Mouse (Mus musculus): ENCODE results near the gene Slc27a1.

Gene Slc27a1

DNA sequence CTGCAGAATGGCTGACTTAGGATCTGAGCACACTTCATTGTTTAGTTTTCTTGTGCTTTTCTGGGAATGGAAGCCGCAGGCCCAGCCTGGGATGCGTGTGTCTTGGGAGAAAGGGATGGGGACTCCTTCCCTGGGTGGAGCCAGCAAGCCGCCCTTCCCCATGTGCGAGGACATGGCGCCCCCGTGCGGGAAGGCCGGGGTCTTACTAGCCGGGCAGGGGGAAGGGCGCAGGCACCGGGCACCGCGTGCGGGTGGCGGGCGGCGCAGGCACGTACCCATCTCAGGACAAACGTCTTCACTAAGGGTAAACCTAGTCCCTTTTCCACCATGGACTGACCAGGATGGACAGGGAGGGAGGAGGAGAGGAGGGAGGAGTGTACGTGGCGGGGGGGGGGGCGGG, 64.5 kb downstream of the Slc27a1 start:
- in situ Hi-C loops (cut with MboI; ENCODE audit: low pct_unique_long_range_greater_than_20kb in 1 of 2, low sequenced_read_pairs in 2 of 2, unreplicated experiment in 1 of 2) = loop anchor here in 1 of 2 experiments (10.0 kb wide), 1 partner anchor 68 kb away; the partner anchor contains the start of genes Nxnl1 and Slc27a1

DNA sequence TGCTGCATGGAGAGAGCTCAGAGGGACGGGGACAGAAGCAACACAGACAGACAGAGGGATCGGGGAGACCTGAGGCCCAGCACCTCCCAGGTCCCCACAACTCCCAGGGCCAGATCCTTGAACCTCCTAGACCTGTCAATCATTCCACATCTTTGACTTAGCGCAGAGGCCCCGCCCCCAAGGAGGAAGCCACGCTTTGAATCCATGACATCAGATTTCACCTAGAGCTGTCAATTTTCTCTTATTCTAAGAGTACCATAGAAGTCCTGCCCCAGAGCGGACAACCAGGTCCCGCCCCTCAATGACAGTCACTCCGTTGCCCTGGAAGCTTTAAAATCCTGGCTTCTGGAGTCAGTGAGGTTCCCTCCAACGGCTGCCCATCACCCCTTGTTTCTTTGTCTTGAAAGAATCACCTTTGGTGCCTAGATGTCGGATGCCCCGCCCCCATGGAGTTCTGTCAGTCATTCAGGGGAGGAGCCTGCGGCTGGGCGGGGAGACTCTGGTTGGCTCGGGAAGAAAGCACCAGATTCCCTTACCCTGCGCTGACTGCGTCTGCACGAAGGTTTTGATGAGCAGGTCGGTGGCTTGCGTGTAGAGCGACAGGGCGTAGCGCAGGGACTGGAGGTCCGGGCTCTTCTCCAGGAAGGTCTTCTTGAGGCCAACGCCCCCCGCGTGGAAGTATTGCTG, 65.4 kb downstream of the Slc27a1 start:
- in situ Hi-C loops (cut with MboI; ENCODE audit: low pct_unique_long_range_greater_than_20kb in 1 of 2, low sequenced_read_pairs in 2 of 2, unreplicated experiment in 1 of 2) = loop anchor here in 1 of 2 experiments (10.0 kb wide), 1 partner anchor 69 kb away; the partner anchor contains the start of genes Nxnl1 and Slc27a1

Measured in mouse embryonic stem cell (cell line).